Mouse (Mus musculus) kidney, postnatal 14 days (tissue): ENCODE measurements around the gene Mdga1.
A peak's percentile ranks its signal among the peaks of the same experiment; 100 is the strongest.

Experiments
- DNase-seq: peaks from one replicate; pipeline ENCODE4 v3.0.0; 2022; ENCODE audit warnings: mixed read lengths

The Mdga1 gene

GRCm38 (mm10) chr17:29841781-29842690 is 127.9 kb downstream of the Mdga1 start:
- peak; percentile 46 for DNase-seq

GRCm38 (mm10) chr17:29838029-29838428 is 131.9 kb downstream of the Mdga1 start:
- DNase-seq, result no peak

- DNase-seq, result no peak
Measured at GRCm38 (mm10) chr17:29837441-29837840, 132.4 kb downstream of the Mdga1 start.

GRCm38 (mm10) chr17:29834768-29835167 is 135.1 kb downstream of the Mdga1 start:
- no peak for DNase-seq

- no peak for DNase-seq
Measured at GRCm38 (mm10) chr17:29834333-29834732, 135.6 kb downstream of the Mdga1 start.

- no peak for DNase-seq
Measured at GRCm38 (mm10) chr17:29831696-29832095, 138.2 kb downstream of the Mdga1 start.

- no peak for DNase-seq
Measured at GRCm38 (mm10) chr17:29829136-29829535, 140.8 kb downstream of the Mdga1 start.

GRCm38 (mm10) chr17:29827602-29828001 is 142.3 kb downstream of the Mdga1 start:
- no peak for DNase-seq

- DNase-seq, result no peak
Measured at GRCm38 (mm10) chr17:29824512-29825120, 145.3 kb downstream of the Mdga1 start.

GRCm38 (mm10) chr17:29824208-29824509 is 145.7 kb downstream of the Mdga1 start:
- no peak for DNase-seq

- DNase-seq, result no peak
Measured at GRCm38 (mm10) chr17:29823439-29824207, 146.3 kb downstream of the Mdga1 start.

- no peak for DNase-seq
Measured at GRCm38 (mm10) chr17:29819608-29820007, 150.3 kb downstream of the Mdga1 start.

GRCm38 (mm10) chr17:29818989-29819388 is 150.9 kb downstream of the Mdga1 start:
- DNase-seq, result no peak

GRCm38 (mm10) chr17:29818264-29818945 is 151.5 kb downstream of the Mdga1 start:
- DNase-seq, result no peak

GRCm38 (mm10) chr17:29814758-29815157 is 155.1 kb downstream of the Mdga1 start:
- DNase-seq, result no peak

- DNase-seq, result no peak
Measured at GRCm38 (mm10) chr17:29813328-29813727, 156.6 kb downstream of the Mdga1 start.

- peak; percentile 19 for DNase-seq
Measured at GRCm38 (mm10) chr17:29803545-29803944, 166.3 kb downstream of the Mdga1 start.

- DNase-seq, result peak; percentile 59
Measured at GRCm38 (mm10) chr17:29801358-29801757, 168.5 kb downstream of the Mdga1 start.

GRCm38 (mm10) chr17:29800096-29800455 is 169.8 kb downstream of the Mdga1 start:
- no peak for DNase-seq

GRCm38 (mm10) chr17:29799398-29800095 is 170.3 kb downstream of the Mdga1 start:
- DNase-seq, result no peak

GRCm38 (mm10) chr17:29798151-29798550 is 171.7 kb downstream of the Mdga1 start:
- no peak for DNase-seq

- DNase-seq, result no peak
Measured at GRCm38 (mm10) chr17:29796787-29797186, 173.1 kb downstream of the Mdga1 start.
